Mouse (Mus musculus) gastrocnemius, postnatal 10 days (tissue): ENCODE data around the gene Phkg2. TPM values are rescaled to one million over a fixed set of nuclear protein-coding genes. Genes with fewer than 3 reads are reported as not detected.

Experiments
- DNase-seq: peaks from one replicate; pipeline ENCODE4 v3.0.0; 2021; ENCODE audit warnings: mixed read lengths
- long read RNA-seq, 2 experiments: library from polyadenylated mRNA; stranded (forward); transcript quantifications; one replicate each; pipeline ENCODE4 v2.0.0; 2021
- total RNA-seq, 2 experiments: library from RNA; stranded (reverse); gene quantifications; 2 replicates each; pipeline ENCODE4 v1.2.3; 2021

Phkg2 gene
- total RNA-seq = 10 to 100 TPM; 13.3 to 17.6 TPM
- long read RNA-seq, experiment 1, transcript Phkg2-201 (10 exons, 1,570 nt) = major isoform, 8 of 10 reads
- long read RNA-seq, experiment 1, partial matches to known transcripts = 0 of 10 reads
- long read RNA-seq, experiment 1, other reads (novel, unspliced or antisense) = 0 of 10 reads
- long read RNA-seq, experiment 2, partial matches to known transcripts = 1 of 6 reads
- long read RNA-seq, experiment 2, other reads (novel, unspliced or antisense) = 1 of 6 reads

GRCm38 (mm10) chr7:127572895-127573471, at the start of gene Phkg2:
Gene Phkg2 (plus strand): TSS chr7:127573340.
- DNase-seq = peak; percentile 77

- DNase-seq = no peak
These were observed 31.5 kb upstream of the Phkg2 start for GRCm38 (mm10) chr7:127541671-127542070.

DNA sequence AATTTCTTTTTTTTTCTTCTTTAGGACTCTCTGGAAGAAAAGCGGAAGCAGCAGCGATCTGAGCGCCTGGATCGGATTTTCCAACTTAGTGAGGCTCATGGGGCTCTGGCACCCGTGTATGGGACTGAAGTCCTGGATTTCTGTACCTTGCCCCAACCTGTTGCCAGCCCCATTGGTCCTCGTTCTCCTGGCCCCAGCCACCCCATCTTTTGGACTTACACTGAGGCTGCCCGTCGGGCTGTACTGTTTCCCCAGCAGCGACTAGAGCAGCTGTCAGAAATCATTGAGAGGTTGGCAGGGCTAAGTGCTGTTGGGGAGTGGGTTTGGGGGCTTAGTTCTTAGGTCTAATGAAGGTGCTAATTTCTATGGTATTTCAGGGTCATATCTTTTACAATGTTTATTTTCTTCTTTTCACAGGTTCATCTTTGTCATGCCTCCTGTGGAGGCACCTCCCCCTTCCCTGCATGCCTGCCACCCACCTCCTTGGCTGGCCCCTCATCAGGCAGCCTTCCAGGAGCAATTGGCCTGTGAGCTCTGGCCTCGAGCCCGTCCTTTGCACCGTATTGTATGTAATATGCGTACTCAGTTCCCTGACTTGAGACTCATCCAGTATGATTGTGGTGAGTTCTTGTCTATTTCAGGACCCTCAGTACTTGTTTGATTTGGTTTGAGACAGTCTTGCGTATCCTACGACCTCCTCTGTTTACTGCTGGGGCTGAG, 23.9 kb upstream of the Phkg2 start:
- no peak for DNase-seq

- DNase-seq = no peak
These were observed 21.6 kb upstream of the Phkg2 start for GRCm38 (mm10) chr7:127551558-127551957.

GRCm38 (mm10) chr7:127560580-127560979, 12.6 kb upstream of the Phkg2 start:
- no peak for DNase-seq

GRCm38 (mm10) chr7:127561340-127561858, 11.7 kb upstream of the Phkg2 start, which contains the start of gene Tmem265:
Gene Tmem265 (plus strand): TSS chr7:127561390.
- no peak for DNase-seq

GRCm38 (mm10) chr7:127564381-127565150, 8.6 kb upstream of the Phkg2 start:
- no peak for DNase-seq

GRCm38 (mm10) chr7:127573503-127574008, 416 bp downstream of the Phkg2 start:
- no peak for DNase-seq

GRCm38 (mm10) chr7:127574115-127574514, 975 bp downstream of the Phkg2 start:
- DNase-seq = no peak

DNA sequence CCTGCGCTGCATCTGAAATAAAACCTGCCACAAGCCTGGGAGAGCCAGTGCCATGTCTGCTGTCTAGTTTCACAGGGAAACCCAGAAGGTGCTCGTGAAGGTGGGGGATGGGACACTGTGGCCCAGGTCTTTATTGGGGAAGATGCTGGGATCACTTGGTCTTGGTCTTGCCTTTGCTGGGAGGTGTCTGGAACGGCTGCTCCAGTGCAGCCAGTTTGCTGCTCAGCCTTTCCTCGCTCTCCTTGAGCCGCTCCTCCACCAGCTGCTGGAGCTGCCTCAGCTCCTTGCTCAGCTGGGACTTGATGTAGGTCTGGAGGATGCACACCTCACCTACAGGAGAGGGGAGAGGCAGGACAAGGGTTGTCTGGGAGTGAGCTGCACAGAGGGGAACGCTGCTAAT, 10.1 kb downstream of the Phkg2 start:
- DNase-seq = no peak

DNA sequence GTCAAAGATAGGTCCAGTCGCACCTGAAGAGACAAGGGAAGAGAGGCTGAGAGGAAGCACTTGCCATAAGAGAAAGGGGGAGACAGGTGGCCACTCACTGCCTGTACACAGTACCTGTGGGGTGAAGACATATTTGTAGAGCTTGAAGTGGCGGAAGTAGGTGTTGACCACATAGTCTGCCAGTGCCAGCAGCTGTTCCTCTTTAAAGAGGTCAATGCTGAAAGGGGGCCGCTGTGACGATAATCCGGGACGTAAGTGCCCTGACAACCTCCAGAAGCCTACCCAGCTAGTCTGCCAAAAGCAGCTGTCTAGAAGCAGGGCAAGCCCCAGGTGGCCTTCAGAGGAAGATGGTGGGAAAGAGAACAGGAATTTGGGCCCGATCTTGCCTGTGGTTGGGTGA, 11.9 kb downstream of the Phkg2 start:
- DNase-seq = no peak

DNA sequence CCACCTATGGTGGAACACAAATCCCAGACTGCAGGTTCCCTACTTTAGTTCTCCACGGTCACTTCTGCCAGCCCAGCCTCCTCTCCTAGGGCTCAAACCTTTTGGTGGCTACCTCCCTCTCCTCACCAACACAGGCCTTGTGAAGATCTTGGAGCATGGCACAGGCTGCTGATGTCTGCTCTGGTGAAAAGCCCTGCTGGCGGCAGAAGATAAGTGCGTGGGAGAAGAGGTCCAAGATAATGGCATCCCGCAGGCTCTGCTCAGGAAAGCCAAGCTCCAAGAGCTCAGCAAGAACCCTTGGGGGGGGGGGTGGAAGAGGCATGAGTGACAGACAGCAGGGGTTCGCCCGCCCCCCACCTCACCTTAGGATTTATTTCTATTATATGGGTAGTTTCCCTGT, 13.0 kb downstream of the Phkg2 start:
- DNase-seq = no peak

- no peak for DNase-seq
These were observed 14.1 kb downstream of the Phkg2 start for GRCm38 (mm10) chr7:127587196-127587595.

GRCm38 (mm10) chr7:127588011-127588871, 15.1 kb downstream of the Phkg2 start, which contains the start of the genes Ccdc189 and Rnf40:
Gene Ccdc189 (minus strand): TSS chr7:127588595.
Gene Rnf40 (plus strand): TSS chr7:127588767.
- DNase-seq = peak; percentile 82

GRCm38 (mm10) chr7:127588901-127589300, 15.8 kb downstream of the Phkg2 start:
- DNase-seq = no peak

DNA sequence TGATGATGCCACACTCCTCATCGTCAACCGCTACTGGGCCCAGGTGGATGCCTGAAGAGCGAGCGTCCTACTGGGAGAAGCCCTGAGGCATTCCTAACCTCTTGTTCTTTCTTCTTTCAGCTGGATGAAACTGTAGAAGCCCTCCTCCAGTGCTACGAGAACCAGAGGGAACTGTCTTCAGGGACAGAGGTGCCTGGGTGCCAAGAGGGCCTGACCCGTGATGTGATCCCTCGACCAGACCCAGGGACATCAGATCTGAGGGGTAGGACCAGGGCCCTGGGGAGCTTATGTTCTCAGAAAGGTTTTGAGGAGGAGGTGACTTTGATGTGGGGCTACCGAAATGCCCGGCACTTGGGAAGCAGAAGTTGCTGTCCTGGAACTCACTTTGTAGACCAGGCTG, 16.5 kb downstream of the Phkg2 start:
- DNase-seq = no peak

DNA sequence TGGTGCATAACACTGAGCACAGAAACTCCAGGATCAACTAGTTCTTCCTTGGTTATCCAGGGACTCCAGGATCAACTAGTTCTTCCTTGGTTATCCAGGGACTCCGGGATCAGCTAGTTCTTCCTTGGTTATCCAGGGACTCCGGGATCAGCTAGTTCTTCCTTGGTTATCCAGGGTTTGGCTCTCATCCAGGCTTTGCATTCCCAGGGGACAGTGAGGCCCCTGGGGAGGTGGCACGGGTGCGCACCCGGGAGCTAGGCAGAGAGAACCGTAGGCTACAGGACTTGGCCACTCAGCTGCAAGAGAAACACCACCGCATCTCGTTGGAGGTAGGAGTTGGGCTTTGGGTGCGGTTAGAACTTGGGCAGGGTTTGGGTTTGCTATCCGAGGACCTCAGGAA, 18.0 kb downstream of the Phkg2 start:
- no peak for DNase-seq

DNA sequence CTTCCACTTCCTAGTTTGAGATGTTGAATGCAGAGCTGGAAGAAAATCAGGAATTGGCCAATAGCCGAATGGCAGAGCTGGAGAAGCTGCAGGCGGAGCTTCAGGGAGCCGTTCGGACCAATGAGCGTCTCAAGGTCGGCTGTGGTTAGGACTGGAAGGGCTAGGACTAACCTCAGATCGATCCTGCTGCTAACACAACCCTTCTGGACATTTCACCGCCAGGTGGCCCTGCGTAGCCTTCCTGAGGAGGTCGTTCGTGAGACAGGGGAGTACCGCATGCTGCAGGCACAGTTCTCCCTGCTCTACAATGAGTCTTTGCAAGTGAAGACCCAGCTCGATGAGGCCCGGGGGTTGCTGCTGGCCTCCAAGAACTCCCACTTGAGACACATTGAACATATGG, 19.4 kb downstream of the Phkg2 start:
- no peak for DNase-seq

- DNase-seq = no peak
These were observed 23.6 kb downstream of the Phkg2 start for GRCm38 (mm10) chr7:127596747-127597146.

GRCm38 (mm10) chr7:127600612-127601011, 27.5 kb downstream of the Phkg2 start:
- DNase-seq = no peak

GRCm38 (mm10) chr7:127601735-127602134, 28.6 kb downstream of the Phkg2 start:
- DNase-seq = no peak
